Mouse (Mus musculus) CH12.LX (cell line): Measurements from ENCODE around the gene Slc22a15. TPM values are rescaled to one million over a fixed set of nuclear protein-coding genes. Genes with fewer than 3 reads are reported as not detected.

Experiments
- DNase-seq: peaks from one replicate; pipeline ENCODE4 v3.0.0-alpha.2; 2013; ENCODE audit errors: extremely low read depth
- H3K27ac ChIP-seq: 2 replicates; pipeline ENCODE4 v1.5.1; 2012; ENCODE audit warnings: low read depth, mild to moderate bottlenecking, control low read depth, moderate library complexity; ENCODE audit not compliant: insufficient read depth
- H3K27me3 ChIP-seq: replicated peaks from 2 replicates; pipeline ENCODE3; 2012; ENCODE audit warnings: inconsistent platforms
- H3K36me3 ChIP-seq, 2 experiments: replicated peaks in 1 of 2; 2 replicates each; pipeline versions ENCODE3 to v1.6.1; 2012; ENCODE audit warnings: inconsistent platforms in 1 of 2, low read length in 1 of 2, mild to moderate bottlenecking in 1 of 2, mixed read lengths in 1 of 2, moderate library complexity in 1 of 2; ENCODE audit not compliant: control insufficient read depth in 1 of 2, insufficient read depth in 1 of 2
- H3K4me1 ChIP-seq, 2 experiments: 2 replicates each; pipeline ENCODE4 v1.6.1; 2012; ENCODE audit warnings: inconsistent platforms in 1 of 2, moderate library complexity in 1 of 2; ENCODE audit not compliant: insufficient read depth in 2 of 2, control insufficient read depth in 1 of 2
- H3K4me2 ChIP-seq: 2 replicates; pipeline ENCODE4 v1.6.1; 2012; ENCODE audit warnings: low read depth, mild to moderate bottlenecking, control low read depth; ENCODE audit not compliant: poor library complexity, insufficient read depth, severe bottlenecking
- H3K4me3 ChIP-seq, 3 experiments: fragments of 150-350 bp in 1 of 3; sonication (generic) in 1 of 3; replicated peaks in 1 of 3; 2 replicates each; pipeline versions ENCODE3 to v1.5.1; 2011 to 2012; ENCODE audit warnings: low read depth in 2 of 3, low read length in 2 of 3, mild to moderate bottlenecking in 2 of 3, moderate library complexity in 2 of 3, control low read depth in 1 of 3, improper control_type of control experiment in 1 of 3, inconsistent platforms in 1 of 3, mixed read lengths in 1 of 3; ENCODE audit not compliant: poor library complexity in 1 of 3
- H3K79me2 ChIP-seq: replicated peaks from 2 replicates; pipeline ENCODE4 v1.6.1; 2012; ENCODE audit warnings: mild to moderate bottlenecking, moderate library complexity; ENCODE audit not compliant: control insufficient read depth, poor library complexity, insufficient read depth, severe bottlenecking; ENCODE audit errors: extremely low read depth
- H3K9ac ChIP-seq: 2 replicates; pipeline ENCODE4 v1.6.1; 2012; ENCODE audit warnings: low read depth, mild to moderate bottlenecking, control low read depth, moderate library complexity; ENCODE audit not compliant: insufficient read depth
- H3K9me3 ChIP-seq: replicated peaks from 2 replicates; pipeline ENCODE3; 2012; ENCODE audit warnings: low read length, inconsistent platforms, mixed read lengths
- BHLHE40 ChIP-seq: IDR thresholded peaks from 2 replicates; pipeline ENCODE4 v1.6.1; 2011; ENCODE audit warnings: mild to moderate bottlenecking, low read depth, low read length, improper control_type of control experiment
- CTCF ChIP-seq, 2 experiments: IDR thresholded peaks in 1 of 2; conservative IDR thresholded peaks in 1 of 2; 2 replicates each; pipeline ENCODE4 v1.5.1; 2011 to 2012; ENCODE audit warnings: low read depth in 2 of 2, low read length in 2 of 2, improper control_type of control experiment in 1 of 2, inconsistent platforms in 1 of 2, mild to moderate bottlenecking in 1 of 2, moderate library complexity in 1 of 2
- E2F4 ChIP-seq: IDR thresholded peaks from 2 replicates; pipeline ENCODE4 v1.6.1; 2011; ENCODE audit warnings: low read depth, low read length, improper control_type of control experiment; ENCODE audit not compliant: insufficient replicate concordance
- EP300 ChIP-seq: IDR thresholded peaks from 2 replicates; pipeline ENCODE4 v1.6.1; 2011; ENCODE audit warnings: low read length, improper control_type of control experiment
- GABPA ChIP-seq: IDR thresholded peaks from 2 replicates; pipeline ENCODE4 v1.6.1; 2012; ENCODE audit warnings: low read depth, low read length, improper control_type of control experiment, inconsistent platforms; ENCODE audit not compliant: insufficient replicate concordance
- HCFC1 ChIP-seq: IDR thresholded peaks from 2 replicates; pipeline ENCODE4 v1.6.1; 2012; ENCODE audit warnings: low read depth, mild to moderate bottlenecking, inconsistent platforms, low read length, improper control_type of control experiment
- JUN ChIP-seq: IDR thresholded peaks from 2 replicates; pipeline ENCODE4 v1.6.1; 2011; ENCODE audit warnings: low read depth, mild to moderate bottlenecking, low read length, improper control_type of control experiment, moderate library complexity; ENCODE audit not compliant: insufficient read depth
- KAT2A ChIP-seq: IDR thresholded peaks from 2 replicates; pipeline ENCODE4 v1.6.1; 2012; ENCODE audit warnings: low read length, improper control_type of control experiment, inconsistent platforms; ENCODE audit not compliant: insufficient replicate concordance
- MYC ChIP-seq: IDR thresholded peaks from 2 replicates; pipeline ENCODE4 v1.6.1; 2011; ENCODE audit warnings: low read depth, mild to moderate bottlenecking, improper control_type of control experiment, low read length
- POLR2A ChIP-seq: IDR thresholded peaks from 2 replicates; pipeline ENCODE4 v1.6.1; 2011; ENCODE audit warnings: low read depth, mild to moderate bottlenecking, improper control_type of control experiment, low read length
- POLR2AphosphoS2 ChIP-seq: IDR thresholded peaks from 2 replicates; pipeline ENCODE4 v1.6.1; 2011; ENCODE audit warnings: low read depth, low read length, improper control_type of control experiment
- RAD21 ChIP-seq: IDR thresholded peaks from 2 replicates; pipeline ENCODE4 v1.6.1; 2011; ENCODE audit warnings: low read depth, mild to moderate bottlenecking, low read length, improper control_type of control experiment, moderate library complexity
- RCOR1 ChIP-seq: conservative IDR thresholded peaks from 2 replicates; pipeline ENCODE4 v1.6.1; 2012; ENCODE audit warnings: low read depth, mild to moderate bottlenecking, inconsistent platforms, low read length, improper control_type of control experiment
- TCF12 ChIP-seq: IDR thresholded peaks from 2 replicates; pipeline ENCODE4 v1.6.1; 2014; ENCODE audit warnings: low read depth, mild to moderate bottlenecking, inconsistent platforms, low read length, improper control_type of control experiment
- dilution Hi-C: fragments of 300-500 bp; cut with MboI; formaldehyde crosslinking; loops from 2 replicates; pipeline ENCODE4 v1.14.3; 2020; ENCODE audit warnings: low sequenced_read_pairs; ENCODE audit not compliant: extremely low pct_unique_long_range_greater_than_20kb, extremely low pct_ligation_motif_present
- in situ Hi-C: fragments of 300-500 bp; cut with MboI; formaldehyde crosslinking; loops from 3 replicates; pipeline ENCODE4 v1.14.3; 2019; ENCODE audit warnings: low sequenced_read_pairs, low pct_ligation_motif_present, low pct_unique_long_range_greater_than_20kb, mixed read lengths
- polyA plus RNA-seq: library from polyadenylated mRNA; unstranded; fragments of >175 nt; gene quantifications from 2 replicates; pipeline ENCODE4 v1.2.1, GENCODE M21; 2012; ENCODE audit warnings: low read depth; ENCODE audit not compliant: insufficient read length
- total RNA-seq, 2 experiments: library from RNA; depleted of rRNA; stranded (reverse); fragments of 300-350 nt in 1 of 2; fragments of >200 nt in 1 of 2; gene quantifications; 2 replicates each; pipeline ENCODE4 v1.2.3; 2012 to 2014

The Slc22a15 gene
- total and polyA plus RNA-seq, 3 experiments, result 1.8 to 7.6 (median 4.5) TPM

- TF ChIP-seq TCF12, result no peak
- no peak for TF ChIP-seq RCOR1
- TF ChIP-seq CTCF (conservative IDR thresholded peaks at IDR 0.05 in 1 of 2, IDR thresholded peaks at IDR 0.05 in 1 of 2; ENCODE audit: low read depth in 2 of 2, low read length in 2 of 2), result no peak
- TF ChIP-seq EP300, result no peak
- no peak for TF ChIP-seq HCFC1
- TF ChIP-seq MYC, result no peak
- TF ChIP-seq KAT2A, result no peak
- no peak for TF ChIP-seq E2F4
- no peak for TF ChIP-seq GABPA
- no peak for TF ChIP-seq BHLHE40
- no peaks in the 10 kb centered on the region for H3K27me3 ChIP-seq
- H3K4me1 ChIP-seq, result peaks cover 11 to 36% of the 10 kb centered on the region in 2 experiments
- peaks cover 3% of the 10 kb centered on the region for H3K9me3 ChIP-seq
- peaks cover 0 to 12% of the 10 kb centered on the region in 2 experiments for H3K36me3 ChIP-seq
- dilution Hi-C loops, result no loop called here
- in situ Hi-C loops, result no loop called here
- no peaks in the 10 kb centered on the region for H3K79me2 ChIP-seq
- no peak overlapping the region for H3K27ac ChIP-seq
- H3K4me3 ChIP-seq, result no peak overlapping the region
- DNase-seq, result no peak
- no peak overlapping the region for H3K9ac ChIP-seq
- no peak overlapping the region for H3K4me2 ChIP-seq
These were observed 87.3 kb downstream of the Slc22a15 start for GRCm38 (mm10) chr3:101836971-101837370.

- no peak overlapping the region for H3K9ac ChIP-seq
- TF ChIP-seq JUN, result no peak
- no peak for TF ChIP-seq EP300
- peak; percentile 5; the same call in 1 of the 2 replicates for TF ChIP-seq MYC
- no peak for TF ChIP-seq POLR2AphosphoS2
- no peak for DNase-seq
- no peaks in the 10 kb centered on the region for H3K79me2 ChIP-seq
- peaks cover 0 to 12% of the 10 kb centered on the region in 2 experiments for H3K36me3 ChIP-seq
- H3K4me2 ChIP-seq, result no peak overlapping the region
- no peak overlapping the region for H3K27ac ChIP-seq
- no peaks in the 10 kb centered on the region for H3K27me3 ChIP-seq
- H3K4me1 ChIP-seq, result peaks cover 16 to 40% of the 10 kb centered on the region in 2 experiments
- peaks cover 3% of the 10 kb centered on the region for H3K9me3 ChIP-seq
- H3K4me3 ChIP-seq, result no peak overlapping the region
- dilution Hi-C loops, result no loop called here
- in situ Hi-C loops, result no loop called here
These were observed 87.7 kb downstream of the Slc22a15 start for GRCm38 (mm10) chr3:101836532-101836931.

GRCm38 (mm10) chr3:101836045-101836444, 88.2 kb downstream of the Slc22a15 start:
- Histone ChIP-seq H3K9me3 (peaks cover 3% of the 10 kb centered on the region), H3K27me3 (no peaks in the 10 kb centered on the region), H3K4me2 (no peak overlapping the region; the same call in 1 of the 2 replicates), H3K4me1 (peaks cover 17 to 44% of the 10 kb centered on the region in 2 experiments), H3K36me3 (peaks cover 0 to 12% of the 10 kb centered on the region in 2 experiments), H3K27ac (no peak overlapping the region), H3K9ac (no peak overlapping the region), H3K4me3 (peak overlapping the region in 1 of 3 experiments; percentile 17), H3K79me2 (no peaks in the 10 kb centered on the region)
- dilution Hi-C loops (no loop called here), in situ Hi-C loops (no loop called here)
- peak; percentile 39 for DNase-seq
- TF ChIP-seq RAD21 (no peak), POLR2A (peak; percentile 36; the same call in 1 of the 2 replicates)
